Mouse (Mus musculus): Measurements from ENCODE around the gene Olfr1095.

GRCm38 (mm10) chr2:86874702-86875101 is 23.2 kb upstream of the Olfr1095 start, which contains the start of gene Gm13723:
- TF ChIP-seq CTCF (conservative IDR thresholded peaks at IDR 0.05; ENCODE audit: low read length): no peak
- TF ChIP-seq NANOG (IDR thresholded peaks at IDR 0.05; ENCODE audit: borderline replicate concordance, low read length): no peak
